Mouse (Mus musculus): ENCODE data around the gene Dnah2. TPM values are rescaled to one million over a fixed set of nuclear protein-coding genes. Genes with fewer than 3 reads are reported as not detected.
"Not testable (repeated sequence)": the region's sequence is repeated elsewhere in the genome, so short reads cannot be mapped to it uniquely, and the experiment has no call there.

Dnah2 gene
- polyA plus RNA-seq, 1 experiment = 3.1 TPM

- TF ChIP-seq POLR2A (IDR thresholded peaks at IDR 0.05; ENCODE audit: borderline replicate concordance, extremely low read depth, low read depth, low read length) (no peak), CTCF (IDR thresholded peaks at IDR 0.05; ENCODE audit: insufficient read depth, low read length) (no peak)
- no peak overlapping the region for H3K4me3 ChIP-seq (replicated peaks; ENCODE audit: extremely low read depth, low read depth, low read length)
- DNase-seq = no peak
- WGBS = 90% methylated on average over 2 of the region's 2 CpGs
- H3K4me1 ChIP-seq (ENCODE audit: control insufficient read depth, insufficient read depth, low read length) = no peaks in the 10 kb centered on the region
These were observed 8.2 kb downstream of the Dnah2 start for GRCm38 (mm10) chr11:69540700-69541099.

- H3K4me3 ChIP-seq (replicated peaks; ENCODE audit: extremely low read depth, low read depth, low read length) = no peak overlapping the region
- 68% methylated on average over 1 of the region's 1 CpGs for WGBS
- DNase-seq = no peak
- H3K4me1 ChIP-seq (ENCODE audit: control insufficient read depth, insufficient read depth, low read length) = no peaks in the 10 kb centered on the region
- TF ChIP-seq POLR2A (IDR thresholded peaks at IDR 0.05; ENCODE audit: borderline replicate concordance, extremely low read depth, low read depth, low read length) (no peak), CTCF (IDR thresholded peaks at IDR 0.05; ENCODE audit: insufficient read depth, low read length) (no peak)
These were observed 13.9 kb downstream of the Dnah2 start for GRCm38 (mm10) chr11:69534990-69535389.

GRCm38 (mm10) chr11:69532480-69533150 is 16.3 kb downstream of the Dnah2 start:
- DNase-seq = no peak
- Histone ChIP-seq H3K4me3 (replicated peaks; ENCODE audit: extremely low read depth, low read depth, low read length) (no peak overlapping the region), H3K4me1 (ENCODE audit: control insufficient read depth, insufficient read depth, low read length) (no peaks in the 10 kb centered on the region)
- TF ChIP-seq POLR2A (IDR thresholded peaks at IDR 0.05; ENCODE audit: borderline replicate concordance, extremely low read depth, low read depth, low read length) (no peak), CTCF (IDR thresholded peaks at IDR 0.05; ENCODE audit: insufficient read depth, low read length) (no peak)
- WGBS = 73% methylated on average over 7 of the region's 7 CpGs

- 86% methylated on average over 6 of the region's 6 CpGs for WGBS
- not testable (repeated sequence) for H3K4me1 ChIP-seq (ENCODE audit: control insufficient read depth, insufficient read depth, low read length); H3K4me3 ChIP-seq (replicated peaks; ENCODE audit: extremely low read depth, low read depth, low read length); DNase-seq
These were observed 18.2 kb downstream of the Dnah2 start for GRCm38 (mm10) chr11:69530755-69531154.

GRCm38 (mm10) chr11:69530281-69530680 is 18.6 kb downstream of the Dnah2 start:
- H3K4me1 ChIP-seq (ENCODE audit: control insufficient read depth, insufficient read depth, low read length); DNase-seq; H3K4me3 ChIP-seq (replicated peaks; ENCODE audit: extremely low read depth, low read depth, low read length): not testable (repeated sequence)
- 86% methylated on average over 3 of the region's 3 CpGs for WGBS

- WGBS = 90% methylated on average over 4 of the region's 4 CpGs
- TF ChIP-seq POLR2A (IDR thresholded peaks at IDR 0.05; ENCODE audit: borderline replicate concordance, extremely low read depth, low read depth, low read length) = no peak
- TF ChIP-seq CTCF (IDR thresholded peaks at IDR 0.05; ENCODE audit: insufficient read depth, low read length) = no peak
- Histone ChIP-seq H3K4me3 (replicated peaks; ENCODE audit: extremely low read depth, low read depth, low read length) (no peak overlapping the region), H3K4me1 (ENCODE audit: control insufficient read depth, insufficient read depth, low read length) (no peaks in the 10 kb centered on the region)
- DNase-seq = no peak
These were observed 20.9 kb downstream of the Dnah2 start for GRCm38 (mm10) chr11:69528031-69528390.

GRCm38 (mm10) chr11:69527098-69528030 is 21.5 kb downstream of the Dnah2 start:
- no peaks in the 10 kb centered on the region for H3K4me1 ChIP-seq (ENCODE audit: control insufficient read depth, insufficient read depth, low read length)
- no peak for DNase-seq
- 20% methylated on average over 30 of the region's 30 CpGs for WGBS
- no peak overlapping the region for H3K4me3 ChIP-seq (replicated peaks; ENCODE audit: extremely low read depth, low read depth, low read length)
- TF ChIP-seq CTCF (IDR thresholded peaks at IDR 0.05; ENCODE audit: insufficient read depth, low read length) (no peak), POLR2A (IDR thresholded peaks at IDR 0.05; ENCODE audit: borderline replicate concordance, extremely low read depth, low read depth, low read length) (no peak)

GRCm38 (mm10) chr11:69526631-69527030 is 22.3 kb downstream of the Dnah2 start:
- Histone ChIP-seq H3K4me3 (replicated peaks; ENCODE audit: extremely low read depth, low read depth, low read length) (no peak overlapping the region), H3K4me1 (ENCODE audit: control insufficient read depth, insufficient read depth, low read length) (no peaks in the 10 kb centered on the region)
- WGBS = 69% methylated on average over 4 of the region's 4 CpGs
- TF ChIP-seq POLR2A (IDR thresholded peaks at IDR 0.05; ENCODE audit: borderline replicate concordance, extremely low read depth, low read depth, low read length) (no peak), CTCF (IDR thresholded peaks at IDR 0.05; ENCODE audit: insufficient read depth, low read length) (no peak)
- no peak for DNase-seq

- DNase-seq = no peak
- WGBS = 87% methylated on average over 9 of the region's 9 CpGs
- TF ChIP-seq POLR2A (IDR thresholded peaks at IDR 0.05; ENCODE audit: borderline replicate concordance, extremely low read depth, low read depth, low read length) (no peak), CTCF (IDR thresholded peaks at IDR 0.05; ENCODE audit: insufficient read depth, low read length) (no peak)
- no peaks in the 10 kb centered on the region for H3K4me1 ChIP-seq (ENCODE audit: control insufficient read depth, insufficient read depth, low read length)
- H3K4me3 ChIP-seq (replicated peaks; ENCODE audit: extremely low read depth, low read depth, low read length) = no peak overlapping the region
These were observed 23.2 kb downstream of the Dnah2 start for GRCm38 (mm10) chr11:69525661-69526060.

GRCm38 (mm10) chr11:69523651-69524050 is 25.3 kb downstream of the Dnah2 start:
- DNase-seq = no peak
- Histone ChIP-seq H3K4me1 (ENCODE audit: control insufficient read depth, insufficient read depth, low read length) (no peaks in the 10 kb centered on the region), H3K4me3 (replicated peaks; ENCODE audit: extremely low read depth, low read depth, low read length) (no peak overlapping the region)
- TF ChIP-seq POLR2A (IDR thresholded peaks at IDR 0.05; ENCODE audit: borderline replicate concordance, extremely low read depth, low read depth, low read length) = no peak
- WGBS = 76% methylated on average over 4 of the region's 4 CpGs
